Mouse (Mus musculus) liver, postnatal 0 days (tissue): ENCODE data around the gene Ccdc180.

ENCODE experiments used
- CTCF ChIP-seq: sonication (generic); IDR thresholded peaks from 2 replicates; pipeline ENCODE4 v1.5.1; 2016; ENCODE audit warnings: antibody characterized with exemption, low read depth
- EP300 ChIP-seq: IDR thresholded peaks from 2 replicates; pipeline ENCODE4 v1.6.1; 2016; ENCODE audit warnings: antibody characterized with exemption, low read depth, mild to moderate bottlenecking

DNA sequence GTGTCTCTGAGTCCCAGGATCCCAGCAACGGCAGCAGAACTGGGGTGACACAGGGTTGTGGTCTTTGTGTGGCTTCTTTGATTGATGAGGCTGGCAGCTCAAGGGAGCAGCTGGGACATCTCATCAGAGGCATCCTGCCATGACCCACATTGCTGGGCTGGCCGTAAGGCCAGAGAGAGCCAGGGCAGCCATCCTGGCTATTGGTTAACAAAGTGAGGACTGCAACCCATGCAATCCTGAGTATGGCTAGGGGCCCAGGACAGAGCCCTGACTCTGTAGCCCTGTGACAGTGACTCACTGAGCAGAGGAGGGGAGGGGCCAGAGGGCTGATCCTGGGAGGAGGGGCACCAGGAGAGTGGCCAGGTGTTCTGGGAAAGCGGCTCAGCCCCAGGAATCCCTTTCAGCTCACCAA, 38.5 kb upstream of the Ccdc180 start:
- TF ChIP-seq CTCF (no peak), EP300 (peak; percentile 28; the same call in 1 of the 2 replicates)
